Mouse (Mus musculus) layer of hippocampus, adult 6 months (tissue): ENCODE results near the gene Ptpn23. TPM values are rescaled to one million over a fixed set of nuclear protein-coding genes. Genes with fewer than 3 reads are reported as not detected.

Source experiments
- long read RNA-seq, 2 experiments: library from polyadenylated mRNA; unstranded; transcript quantifications; one replicate each; pipeline ENCODE4 v2.0.0; 2019 to 2020
- polyA plus RNA-seq: library from polyadenylated mRNA; unstranded; fragments of <200 nt; fragmentation: Nextera tagmentation; gene quantifications from 2 replicates; pipeline ENCODE4 v1.2.3, GENCODE M21; 2021

Ptpn23 gene
- 9.3 and 9.8 TPM in 2 replicates for polyA plus RNA-seq
- long read RNA-seq, experiment 1, partial matches to known transcripts = 5 of 5 reads
- long read RNA-seq, experiment 1, other reads (novel, unspliced or antisense) = 0 of 5 reads
- long read RNA-seq, experiment 2, partial matches to known transcripts = 18 of 18 reads
- long read RNA-seq, experiment 2, other reads (novel, unspliced or antisense) = 0 of 18 reads

DNA sequence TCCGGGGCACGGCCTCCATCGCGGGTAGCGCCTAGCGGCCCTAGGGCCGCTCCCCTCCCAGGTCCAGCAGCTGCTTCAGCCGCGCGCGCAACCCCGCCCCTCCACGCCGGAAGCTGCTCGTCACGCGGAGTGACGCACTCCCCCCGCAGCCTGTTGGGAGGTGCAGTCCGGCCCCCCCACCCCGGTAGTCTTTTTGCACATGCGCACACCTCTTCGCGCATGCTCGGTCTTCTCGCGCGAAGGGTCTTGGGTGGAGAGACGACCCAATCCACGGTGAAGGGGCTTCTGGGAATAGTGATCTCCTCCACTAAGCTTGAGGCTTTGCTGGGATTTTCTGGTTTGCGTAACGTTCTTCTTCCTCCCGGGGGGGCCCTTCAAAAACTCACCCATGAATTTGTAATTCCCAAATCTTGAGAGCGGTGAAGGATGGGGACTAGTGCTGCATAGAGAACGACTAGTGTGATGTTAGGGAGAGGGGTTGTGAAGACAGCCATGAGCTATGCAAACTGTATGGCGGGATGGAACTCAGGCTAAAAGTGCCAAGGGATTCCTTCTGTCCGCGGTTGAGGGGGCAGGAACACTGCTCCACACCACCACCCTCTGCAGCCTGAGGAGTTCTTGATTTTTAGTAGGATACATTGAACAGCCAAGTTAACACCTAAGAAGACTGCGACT, at the start of gene Ptpn23:
Gene Ptpn23 (minus strand): TSS at position 115 of the 675 bp plus-strand sequence.

DNA sequence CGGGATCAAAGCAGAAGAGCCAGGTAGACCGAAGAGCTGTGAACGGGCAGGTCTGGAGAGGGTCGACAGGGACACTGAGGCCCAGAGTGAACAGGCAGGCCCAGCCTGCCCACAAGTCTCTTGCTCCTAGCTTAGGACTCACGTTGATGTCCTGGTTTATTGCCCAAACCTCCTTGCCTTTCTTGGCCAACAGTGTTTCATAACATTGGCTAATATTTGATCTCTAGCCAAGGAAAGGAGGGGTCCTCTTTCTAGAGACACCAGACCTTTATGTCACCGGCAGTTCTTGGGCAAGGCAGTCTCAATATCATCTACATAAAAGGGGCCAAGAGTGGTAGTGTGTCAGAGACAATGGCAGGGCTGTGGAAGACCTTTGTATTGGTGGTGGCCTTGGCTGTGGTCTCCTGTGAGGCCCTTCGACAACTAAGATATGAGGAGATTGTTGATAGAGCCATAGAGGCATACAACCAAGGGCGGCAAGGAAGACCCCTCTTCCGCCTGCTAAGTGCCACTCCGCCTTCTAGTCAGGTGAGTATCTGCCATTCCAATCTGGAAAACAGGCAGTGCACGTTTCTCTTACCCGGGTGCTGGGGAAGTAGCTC, 11.6 kb upstream of the Ptpn23 start, which contains the start of gene Ngp:
Gene Ngp (plus strand): TSS at position 237 of the 602 bp plus-strand sequence.

Other genes starting within 250 kb of the Ptpn23 start
- gene Cspg5, start 164.4 kb downstream of the Ptpn23 start, polyA plus RNA-seq = 52.3 and 60.3 TPM in 2 replicates
- 18.0 and 18.5 TPM in 2 replicates for gene Elp6, start 103.0 kb downstream of the Ptpn23 start, polyA plus RNA-seq
- gene Scap, start 74.9 kb downstream of the Ptpn23 start, polyA plus RNA-seq = 31.7 and 33.5 TPM in 2 replicates
- not detected in 2 replicates for gene Ngp, start 11.5 kb upstream of the Ptpn23 start, polyA plus RNA-seq
- gene Klhl18, start 68.5 kb upstream of the Ptpn23 start, polyA plus RNA-seq = 5.6 and 6.0 TPM in 2 replicates
- 2.5 and 3.2 TPM in 2 replicates for gene Kif9, start 68.7 kb upstream of the Ptpn23 start, polyA plus RNA-seq
- gene Setd2, start 124.4 kb upstream of the Ptpn23 start, polyA plus RNA-seq = 8.0 TPM in 2 replicates
- 2.7 and 3.2 TPM in 2 replicates for gene Nradd, start 216.2 kb upstream of the Ptpn23 start, polyA plus RNA-seq
- gene Nbeal2, start 245.9 kb upstream of the Ptpn23 start, polyA plus RNA-seq = 0.56 and 0.72 TPM in 2 replicates
- 105 and 106 TPM in 2 replicates for gene Ccdc12, start 248.3 kb upstream of the Ptpn23 start, polyA plus RNA-seq